Mouse (Mus musculus) monocyte, adult 2 months (primary cell): ENCODE results near the gene Zc2hc1b.
"Not testable (repeated sequence)": the region's sequence is repeated elsewhere in the genome, so short reads cannot be mapped to it uniquely, and the experiment has no call there.

Experiments
- DNase-seq, 2 experiments: peaks; one replicate each; pipeline ENCODE4 v3.0.0; 2022; ENCODE audit warnings: low spot score in 2 of 2, low read depth in 1 of 2

Gene Zc2hc1b

DNA sequence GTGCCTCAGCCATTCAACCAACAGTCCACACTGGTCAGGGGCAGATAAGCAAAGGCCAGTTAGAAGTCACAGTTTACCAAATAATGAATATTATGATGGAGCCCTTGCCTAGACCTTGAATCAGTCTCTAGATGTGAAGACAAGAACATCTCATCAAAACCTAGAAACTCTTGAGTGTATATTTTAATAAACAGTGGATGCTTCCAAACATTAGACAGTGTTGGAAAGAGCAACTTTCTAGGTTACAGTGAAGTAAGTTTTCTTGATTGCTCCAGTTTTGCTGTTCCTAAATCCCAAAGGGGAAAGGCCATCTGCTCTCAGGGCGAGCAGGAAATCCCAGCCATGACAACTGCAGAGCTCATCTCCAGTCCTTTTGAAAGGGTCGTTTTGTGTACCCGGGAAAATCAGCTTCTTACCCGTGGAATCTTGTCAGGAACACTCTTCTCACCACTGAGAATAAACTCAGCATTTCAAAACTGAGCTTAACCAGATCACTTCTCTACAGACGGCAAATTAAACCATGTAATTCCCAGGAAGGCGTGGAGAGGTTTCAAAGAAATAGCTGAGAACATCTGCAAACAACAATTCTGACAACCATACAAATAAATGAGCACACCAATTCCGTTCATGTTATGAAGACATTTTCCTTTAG is at the start of gene Zc2hc1b:
TSS of gene Zc2hc1b (minus strand) at position 51 of the 652 bp plus-strand sequence.
- no peak for DNase-seq

DNA sequence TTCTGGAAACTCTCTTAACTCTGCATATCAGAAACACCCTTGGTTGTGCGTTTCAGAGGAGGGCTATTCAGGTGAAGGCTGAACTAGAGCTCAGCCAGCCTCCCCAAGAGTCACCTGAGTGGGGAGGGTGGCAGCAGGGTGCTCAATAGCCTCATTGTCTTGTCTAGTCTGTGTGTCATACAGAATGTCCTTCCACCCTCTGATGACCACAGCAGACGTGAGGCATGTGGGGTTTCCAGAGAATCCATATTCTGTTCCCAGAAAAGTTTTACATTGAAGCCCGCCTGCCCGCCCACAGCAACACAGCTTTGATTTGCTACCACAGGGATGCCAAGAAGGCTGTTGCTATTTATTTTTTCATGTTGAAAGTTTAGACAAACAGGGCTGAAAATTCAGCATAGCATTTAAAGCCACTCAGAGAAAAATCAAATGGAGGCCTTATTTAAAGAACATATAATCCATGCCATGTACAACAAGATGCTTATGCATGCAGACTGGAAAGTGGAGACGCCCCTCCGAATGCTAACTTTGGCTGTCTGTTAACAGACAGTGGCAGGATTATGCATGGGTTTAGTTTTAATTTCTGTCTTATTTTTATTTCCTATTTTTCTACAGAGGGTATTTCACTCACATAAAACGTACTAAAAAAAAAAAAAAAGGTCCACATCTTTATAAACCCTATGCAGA is 47.7 kb upstream of the Zc2hc1b start:
- DNase-seq = no peak

DNA sequence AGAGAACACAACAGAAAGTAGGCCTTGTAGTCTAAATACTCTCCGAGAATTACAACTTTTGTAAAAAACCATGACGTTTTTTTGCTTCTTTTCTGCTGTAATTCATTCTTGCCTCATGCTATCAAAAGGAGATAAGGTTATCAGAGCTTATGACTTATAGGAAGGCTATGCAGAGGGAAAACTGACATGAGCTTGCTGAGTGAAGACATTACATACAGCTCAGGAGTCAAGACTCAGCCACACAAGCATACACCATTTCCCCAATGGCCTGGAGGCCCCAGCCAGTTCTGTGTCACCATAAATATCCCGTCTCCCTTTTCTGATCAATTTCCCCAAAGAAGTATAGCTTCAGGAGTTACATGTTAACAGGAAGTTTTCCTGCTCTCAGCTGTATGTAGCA is 44.3 kb upstream of the Zc2hc1b start:
- DNase-seq = no peak

DNA sequence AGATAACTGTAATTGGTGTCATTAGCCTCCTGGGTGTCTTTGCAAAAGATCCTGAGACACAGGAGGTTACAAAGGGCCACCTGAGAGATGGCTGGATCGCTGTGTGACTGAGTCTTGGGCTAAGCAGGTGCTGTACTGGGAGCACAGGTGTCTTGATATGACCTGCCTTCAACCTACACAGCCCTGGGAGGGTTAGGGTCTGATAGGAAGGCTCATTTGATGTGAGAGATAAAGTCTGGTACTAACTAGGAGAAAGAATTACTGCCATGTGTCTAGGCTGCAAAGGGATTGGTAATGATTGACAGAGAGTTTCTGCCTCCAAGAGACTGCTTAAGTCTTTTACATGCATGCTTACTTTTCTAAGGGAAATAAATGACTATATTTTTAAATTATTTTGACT is 42.2 kb upstream of the Zc2hc1b start:
- no peak for DNase-seq

DNA sequence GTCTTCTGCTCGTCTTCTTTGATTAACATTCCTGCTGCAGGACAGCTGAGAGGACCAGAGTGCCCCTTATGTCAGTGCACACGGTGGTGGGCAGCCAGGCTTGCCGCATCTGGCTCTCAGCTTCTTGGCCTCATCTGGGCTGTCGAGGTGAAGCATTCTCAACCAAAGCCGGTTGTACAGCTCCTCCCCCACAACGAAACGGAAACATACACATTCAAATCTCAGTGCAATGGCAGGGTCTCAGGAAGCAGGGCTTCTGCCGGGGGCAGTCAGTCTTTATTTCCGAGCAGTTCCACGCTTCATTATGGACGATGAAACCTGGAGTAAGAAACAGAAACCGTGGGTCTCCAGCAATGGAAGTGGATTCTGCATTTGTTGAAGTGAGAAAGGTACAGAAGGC is 36.1 kb upstream of the Zc2hc1b start:
- DNase-seq = no peak

DNA sequence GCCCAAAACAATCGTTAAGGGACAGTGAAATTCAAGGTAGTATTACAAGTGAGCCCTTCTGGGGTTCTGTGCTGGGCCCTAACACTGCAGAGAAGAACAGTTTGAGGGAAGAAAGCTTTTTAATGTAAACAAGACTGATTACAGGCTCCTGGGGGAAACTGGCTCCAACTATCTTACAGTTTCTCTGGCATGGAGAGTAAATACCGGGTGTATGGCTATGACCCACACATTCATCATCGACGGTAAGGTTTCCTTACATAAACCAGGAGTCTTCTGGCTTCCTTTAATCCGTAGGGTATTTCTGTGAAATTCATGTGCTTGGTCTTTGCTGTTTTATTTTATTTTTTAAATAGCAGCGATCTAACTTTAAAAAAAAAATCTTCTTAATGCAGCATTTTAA is 35.0 kb upstream of the Zc2hc1b start:
- DNase-seq = no peak

DNA sequence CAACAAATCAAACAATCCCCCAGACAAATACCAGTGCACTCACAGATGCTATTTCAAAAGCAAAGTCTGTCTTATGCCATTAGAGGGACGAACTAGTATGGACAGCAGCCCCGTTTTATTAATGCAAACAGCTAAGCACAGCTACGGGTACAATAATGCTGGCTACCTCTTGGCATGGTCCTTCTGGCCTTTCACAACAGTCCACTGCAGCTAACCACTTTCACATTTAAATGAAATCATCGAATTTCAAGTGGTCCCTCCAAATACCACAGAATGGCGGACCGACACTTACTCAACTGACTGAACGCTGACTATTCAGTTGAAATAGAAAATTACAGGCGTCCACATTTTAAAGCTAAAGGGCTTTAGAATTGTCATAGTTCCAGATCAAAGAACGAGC is 34.5 kb upstream of the Zc2hc1b start:
- DNase-seq = no peak

DNA sequence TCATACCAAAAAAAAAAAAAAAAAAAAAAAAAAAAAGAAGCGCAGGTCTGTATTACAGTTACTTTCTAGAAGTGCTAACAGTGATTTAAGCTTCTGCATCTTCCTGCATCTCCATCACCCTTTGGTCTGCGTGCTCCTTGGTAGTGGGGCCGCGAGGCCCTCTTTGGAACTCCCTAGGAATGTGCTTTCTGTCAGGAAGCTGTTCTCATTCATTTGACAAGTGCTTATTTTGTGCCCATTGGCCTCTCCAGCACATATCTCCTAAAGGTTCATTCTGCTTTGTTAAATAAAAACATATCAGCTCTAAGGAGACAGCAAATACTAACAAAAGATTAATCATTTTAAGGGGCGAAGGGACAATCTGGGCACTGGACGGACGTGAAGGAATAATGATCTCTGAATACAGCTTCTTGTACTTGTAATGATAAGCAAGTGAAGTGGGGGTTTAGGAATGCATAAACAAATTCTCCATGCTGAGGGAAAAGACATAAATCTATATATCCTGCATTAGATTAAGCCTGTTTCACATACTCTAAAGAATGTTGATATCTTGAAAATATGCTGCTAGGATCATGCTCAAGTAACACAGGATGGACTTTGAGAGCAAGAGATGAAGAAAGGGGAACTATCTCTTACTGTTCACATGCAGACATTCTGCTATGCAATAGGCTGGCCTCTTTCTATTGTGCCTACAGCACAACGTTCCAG is 32.3 kb upstream of the Zc2hc1b start:
- DNase-seq = no peak

DNA sequence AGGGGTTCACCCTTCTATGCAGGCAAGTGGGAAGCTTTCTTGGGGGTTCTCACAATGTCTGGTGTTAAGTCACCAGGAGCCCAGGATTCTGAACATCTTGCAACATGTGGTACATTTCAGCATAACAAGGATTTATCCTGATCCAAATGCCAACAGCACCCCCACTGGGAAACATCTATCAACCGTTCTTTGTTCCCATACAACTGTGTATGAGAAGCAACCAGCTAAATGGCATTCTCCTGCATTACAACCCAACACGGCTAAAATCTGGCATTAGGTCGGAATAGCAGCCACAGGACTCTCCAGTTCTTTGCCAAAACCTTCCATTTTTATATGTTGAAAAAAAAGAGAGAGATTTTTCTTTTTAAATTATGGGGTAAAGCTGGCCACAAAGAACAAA is 31.7 kb upstream of the Zc2hc1b start:
- no peak for DNase-seq

DNA sequence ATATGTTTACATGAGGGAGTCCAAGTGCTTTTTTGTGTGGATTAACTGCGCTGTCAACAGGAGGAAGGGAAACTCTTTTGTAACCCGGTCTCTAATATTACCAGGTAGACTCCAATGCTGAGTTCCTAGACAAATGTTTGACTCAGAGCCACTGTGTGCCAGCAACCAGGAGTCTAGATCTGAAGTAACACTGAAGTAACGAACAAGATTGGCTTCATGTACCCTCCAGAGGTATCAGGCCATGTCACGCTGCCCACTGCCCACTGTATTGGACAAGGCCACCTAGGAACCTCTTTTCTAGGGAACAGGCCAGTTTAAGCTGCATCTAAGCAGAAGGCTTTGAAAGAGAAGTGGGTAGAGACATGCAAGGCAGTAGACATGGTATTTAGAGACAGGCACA is 31.2 kb upstream of the Zc2hc1b start:
- no peak for DNase-seq

DNA sequence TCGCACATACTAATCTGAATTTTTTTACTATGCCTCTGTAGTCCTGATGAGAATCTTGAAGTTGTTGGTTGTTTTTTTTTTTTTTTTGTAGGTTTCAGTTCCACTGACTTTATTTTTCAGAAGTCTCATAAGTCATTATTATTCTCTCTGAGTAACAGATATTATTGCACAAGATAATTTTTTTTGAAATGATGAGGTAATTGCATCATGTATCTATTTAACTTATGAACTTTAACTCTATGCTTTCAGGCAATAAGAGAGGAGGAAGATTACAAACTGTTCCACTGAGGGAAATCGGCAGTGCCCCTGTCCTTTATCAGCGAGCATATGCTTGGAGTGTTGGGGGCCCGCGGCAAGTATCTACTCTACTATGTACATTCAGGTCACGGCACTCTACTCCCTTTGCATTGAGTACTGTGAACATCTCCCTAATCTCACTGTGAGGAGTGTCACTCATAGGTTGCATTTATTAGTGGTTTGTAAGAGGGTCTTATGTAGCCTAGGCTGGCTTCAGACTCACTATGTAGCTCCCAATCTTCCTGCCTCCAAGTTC is 24.0 kb upstream of the Zc2hc1b start:
- no peak for DNase-seq

DNA sequence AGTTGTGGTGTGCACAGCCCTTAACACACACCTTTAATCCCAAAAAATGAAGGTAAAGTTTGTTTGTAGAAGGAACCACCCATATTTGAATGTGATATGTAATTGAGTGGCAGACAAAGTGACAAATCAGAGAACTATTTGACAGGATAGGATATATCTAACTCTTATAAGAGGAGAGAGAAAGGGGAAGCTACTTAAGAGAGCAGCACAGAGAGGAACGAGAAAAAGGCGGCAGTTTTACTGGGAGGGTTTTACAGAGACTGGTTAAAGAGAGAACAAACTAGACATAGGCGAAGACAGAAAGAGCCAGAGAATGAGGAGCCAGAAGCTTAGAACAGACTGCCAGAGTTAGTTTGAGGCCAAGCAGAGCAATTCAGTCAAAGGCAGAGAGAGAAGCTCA is 23.0 kb upstream of the Zc2hc1b start:
- no peak for DNase-seq

DNA sequence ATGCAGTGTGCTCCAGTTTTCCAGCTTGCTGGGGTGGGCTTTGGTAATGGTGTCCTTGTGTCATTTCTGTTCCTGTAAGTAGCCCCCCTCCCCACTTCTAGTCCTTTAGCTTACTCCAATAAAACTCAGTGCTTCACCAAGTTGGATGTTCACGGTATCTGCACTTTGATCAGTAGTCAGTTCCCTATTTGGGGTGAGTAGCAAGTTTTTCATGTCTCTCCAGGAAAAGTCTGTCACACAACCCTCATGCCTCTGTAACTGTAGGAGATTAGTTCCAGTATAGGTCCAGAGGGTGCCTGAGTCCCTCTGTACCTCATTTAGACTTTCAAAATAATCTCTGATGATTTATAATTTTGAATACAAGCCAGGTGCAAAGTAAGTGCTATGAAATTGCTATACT is 21.4 kb upstream of the Zc2hc1b start:
- DNase-seq = no peak

DNA sequence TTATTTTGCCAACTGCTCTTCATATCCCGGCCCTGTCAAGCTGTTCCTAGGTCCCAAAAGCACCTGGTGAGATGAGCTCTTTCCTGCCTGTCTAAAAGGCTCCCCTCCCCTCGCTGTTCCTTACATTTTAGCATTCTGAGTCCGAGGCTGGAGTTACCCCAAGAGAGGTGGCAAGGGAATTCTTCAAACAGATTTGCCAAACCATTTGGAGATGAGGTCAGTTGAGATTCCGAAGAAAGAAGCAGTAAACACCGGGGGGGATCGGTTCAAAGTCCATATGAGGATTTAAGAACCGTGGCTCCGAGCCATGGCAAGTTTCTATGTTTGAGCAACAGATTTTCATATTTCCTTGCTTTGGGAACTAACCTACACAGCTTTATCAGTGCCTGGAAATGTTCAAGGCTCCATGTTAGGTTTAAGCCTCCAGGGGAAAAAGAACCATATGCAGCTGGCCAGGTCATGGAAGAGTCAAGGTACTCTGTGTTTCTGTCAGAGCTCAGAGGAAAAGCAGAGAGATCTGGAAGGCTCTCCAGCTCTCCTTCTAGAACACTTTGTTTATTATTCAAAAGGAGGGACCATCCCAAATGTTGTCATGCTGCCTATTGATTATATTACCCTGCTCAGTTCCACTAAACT is 19.2 kb upstream of the Zc2hc1b start:
- DNase-seq = no peak

DNA sequence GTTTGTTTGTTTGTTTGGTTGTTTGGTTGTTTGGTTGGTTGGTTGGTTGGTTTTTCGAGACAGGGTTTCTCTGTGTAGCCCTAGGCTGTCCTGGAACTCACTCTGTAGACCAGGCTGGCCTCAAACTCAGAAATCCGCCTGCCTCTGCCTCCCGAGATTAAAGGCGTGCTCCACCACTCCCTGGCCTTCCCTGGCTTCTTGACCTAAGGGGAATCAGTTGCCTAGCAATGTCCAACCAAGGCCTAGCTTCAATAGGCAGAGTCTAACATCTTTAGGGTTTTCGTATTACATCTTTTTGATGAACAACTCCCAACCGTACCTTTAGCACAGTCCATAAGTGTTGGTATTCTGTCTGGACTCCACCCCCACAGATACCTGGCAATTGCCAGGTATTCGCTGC is 15.7 kb upstream of the Zc2hc1b start:
- not testable (repeated sequence) for DNase-seq

DNA sequence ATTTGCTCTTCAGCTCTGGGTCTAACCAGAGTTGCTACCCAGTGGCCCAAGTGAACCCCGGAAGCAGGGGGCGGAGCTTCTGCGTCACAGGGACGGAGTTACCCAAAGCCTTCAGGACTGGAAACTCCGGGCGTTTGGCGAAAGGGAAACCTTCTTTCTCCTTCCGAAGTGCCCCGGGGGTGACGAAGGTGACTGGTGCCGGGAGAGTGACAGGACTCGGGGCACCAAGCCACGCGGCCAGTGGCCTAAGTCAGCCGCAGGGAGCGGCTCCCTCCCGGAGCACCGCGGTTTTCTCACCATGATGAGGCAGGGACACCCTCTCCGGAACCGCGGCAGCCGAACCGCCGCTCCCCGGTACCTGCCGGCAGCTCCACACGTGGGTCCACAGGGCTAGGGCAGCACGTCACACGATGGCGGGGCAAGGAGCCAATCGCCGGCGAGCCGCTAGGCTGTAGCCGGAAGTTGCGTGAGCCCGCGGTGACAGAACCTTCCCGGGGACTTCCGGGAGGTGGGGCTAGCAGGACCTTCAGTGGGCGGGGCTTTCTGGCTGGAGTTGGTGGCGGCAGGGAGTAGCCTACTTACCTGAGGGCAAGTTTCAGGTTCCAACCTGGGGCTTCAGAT is 15.0 kb upstream of the Zc2hc1b start, which contains the start of gene Ltv1:
TSS of gene Ltv1 (minus strand) at position 438 of the 621 bp plus-strand sequence.
- peak; percentile 79 to 92 for DNase-seq

DNA sequence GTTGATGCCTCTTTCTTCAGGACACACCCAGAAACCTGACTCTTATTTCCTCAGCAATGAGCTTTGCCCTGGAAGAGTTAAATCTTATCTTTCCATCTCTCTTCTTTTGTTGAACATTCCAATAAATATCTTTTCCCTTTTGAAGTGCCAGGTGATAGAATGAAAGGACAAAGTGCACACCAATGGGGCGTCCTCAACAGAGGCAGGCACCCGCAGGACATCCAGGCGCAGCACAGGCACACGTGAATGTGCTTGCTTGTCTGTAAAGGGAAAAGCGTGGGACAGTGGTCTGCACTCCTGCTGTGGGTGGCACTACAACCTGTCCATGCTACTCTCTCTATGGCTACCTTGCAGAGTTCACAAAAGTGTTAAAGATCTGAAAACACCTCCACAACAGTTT is 12.1 kb upstream of the Zc2hc1b start:
- no peak for DNase-seq

DNA sequence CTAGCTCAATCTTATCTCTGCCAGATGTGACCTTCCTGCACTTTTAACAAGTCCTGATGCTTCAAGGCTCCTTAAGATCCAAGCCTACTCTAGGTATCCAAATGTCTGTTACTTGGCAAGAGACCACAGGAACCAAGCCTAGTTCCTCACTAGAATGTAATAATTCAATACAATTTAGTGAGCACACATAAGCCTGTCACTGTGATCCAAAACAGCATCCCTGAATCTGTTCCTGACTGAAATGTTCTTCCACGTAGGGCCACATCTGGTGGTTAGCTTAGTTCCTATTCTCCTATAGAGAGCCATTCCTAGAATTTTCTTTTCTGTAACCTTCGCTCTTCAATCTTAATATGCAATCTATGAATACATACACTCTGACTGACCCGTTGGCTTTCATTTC is 8.9 kb upstream of the Zc2hc1b start:
- DNase-seq = no peak

DNA sequence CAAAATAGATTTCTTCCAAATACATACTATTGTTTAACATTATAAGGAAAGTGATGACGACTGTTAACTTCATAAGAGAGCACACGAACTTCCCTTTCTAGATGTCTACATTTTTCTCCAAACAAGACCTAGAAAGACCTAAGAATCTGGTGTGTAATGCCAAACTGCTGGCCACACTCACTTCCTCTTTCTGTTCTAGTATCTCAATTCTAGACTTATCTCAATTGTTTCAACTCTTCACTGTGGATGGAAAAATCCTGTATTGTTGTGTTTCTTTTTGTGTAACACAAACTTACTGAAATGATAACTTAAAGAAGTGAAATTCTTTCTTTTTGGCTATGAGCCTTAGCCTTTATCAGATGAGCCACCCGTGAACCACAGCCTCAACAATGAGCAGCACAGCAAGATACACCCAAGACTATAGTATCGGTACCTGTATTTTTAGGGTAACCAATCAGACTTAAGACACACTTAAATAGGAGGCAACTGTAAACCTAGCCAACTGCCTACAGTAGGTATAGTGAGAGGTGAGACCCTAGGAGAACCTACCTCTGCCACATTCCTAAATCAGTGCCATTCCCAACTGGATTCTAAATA is 6.4 kb upstream of the Zc2hc1b start:
- DNase-seq = no peak

DNA sequence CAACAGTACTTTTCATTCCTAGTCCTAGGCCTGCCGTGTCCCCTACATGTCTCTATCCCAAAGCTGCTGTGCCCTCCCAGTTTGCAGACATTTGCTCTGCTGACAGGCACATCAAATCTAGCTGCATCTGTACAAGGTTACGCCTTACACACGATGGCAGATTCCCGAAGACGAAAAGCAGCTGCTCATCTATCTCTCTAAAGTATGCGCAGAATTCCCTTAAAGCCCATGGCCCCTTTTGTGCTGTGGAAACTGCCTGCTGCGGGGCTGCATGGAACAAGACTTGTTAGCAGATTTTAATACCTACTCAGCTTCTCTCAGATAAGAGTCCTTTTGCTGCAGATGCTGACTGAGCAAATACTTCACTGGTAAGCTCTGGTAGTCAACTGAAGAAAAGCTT is 2.4 kb upstream of the Zc2hc1b start:
- no peak for DNase-seq

DNA sequence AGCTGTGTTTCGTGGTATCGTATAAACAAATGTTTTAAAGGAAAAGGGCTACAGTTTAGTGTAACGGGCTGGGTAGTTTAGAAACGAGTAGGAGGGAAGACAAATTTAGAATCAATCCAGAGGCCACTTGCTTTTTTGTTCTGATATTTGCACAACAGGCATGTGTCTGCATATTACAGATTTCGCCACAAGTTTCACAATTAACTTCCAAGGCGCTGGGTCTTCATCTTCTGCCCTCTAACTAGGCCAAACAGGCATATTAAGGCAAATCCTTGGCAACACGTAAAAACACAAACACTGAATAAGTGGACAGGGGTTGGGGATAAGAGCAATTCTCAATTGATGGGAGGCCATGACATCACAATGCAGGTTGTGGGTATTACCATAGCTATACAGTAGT is 2.0 kb downstream of the Zc2hc1b start:
- no peak for DNase-seq
